8 mouse cellular contexts compared by ENCODE assay signal in the genomic region with DNA sequence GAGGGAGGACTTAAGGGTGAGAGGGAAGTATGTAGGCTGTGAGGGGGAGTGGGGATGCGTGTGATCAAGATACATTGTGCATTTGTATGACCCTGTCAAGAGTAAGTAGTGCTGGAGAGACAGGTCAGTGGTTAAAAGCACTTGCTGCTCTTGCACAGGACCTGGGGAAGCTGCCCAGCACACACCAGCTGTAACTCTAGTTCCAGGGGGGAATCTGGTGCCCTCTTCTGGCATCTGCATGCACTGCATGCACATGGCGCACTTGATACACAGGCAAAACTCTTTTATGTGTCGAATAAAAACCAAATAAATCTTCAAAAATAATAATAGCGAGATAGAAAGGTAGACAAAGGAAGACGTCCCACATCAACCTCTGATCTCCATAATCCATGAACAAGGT. TPM values are rescaled to one million over a fixed set of nuclear protein-coding genes. Genes with fewer than 3 reads are reported as not detected.
DNase-seq lines count a peak whose midpoint lies in the region; ATAC-seq and TF ChIP-seq lines count a peak whose summit lies in the region.

No protein-coding gene starts in this region.

- H3K4me1 ChIP-seq in heart, adult 2 months (ENCODE audit: control insufficient read depth, insufficient read depth, low read length), result no peaks in the 10 kb centered on the region
- peaks cover 7% of the 10 kb centered on the region; the same call in 1 of the 2 replicates for H3K4me1 ChIP-seq in heart, embryonic 12.5 days (replicated peaks)
- H3K4me1 ChIP-seq in lung, postnatal 0 days (ENCODE audit: insufficient read depth, low read depth, low read length), result no peaks in the 10 kb centered on the region

- TF ChIP-seq EP300 in heart, adult 2 months (IDR thresholded peaks at IDR 0.05; ENCODE audit: insufficient read depth, low read depth, low read length), result no peak
- TF ChIP-seq EP300 in lung, postnatal 0 days (IDR thresholded peaks at IDR 0.05), result no peak

- H3K79me2 ChIP-seq in heart, adult 2 months (replicated peaks; ENCODE audit: control insufficient read depth, insufficient read depth, low read length), result no peaks in the 10 kb centered on the region

- no peak for ATAC-seq in heart, embryonic 12.5 days (ENCODE audit: insufficient number of reproducible peaks, low FRiP score)
- ATAC-seq in lung, postnatal 0 days, result peak; percentile 54

- H3K9me3 ChIP-seq in heart, embryonic 12.5 days (replicated peaks), result no peaks in the 10 kb centered on the region
- H3K9me3 ChIP-seq in lung, postnatal 0 days (ENCODE audit: low read length), result no peaks in the 10 kb centered on the region

- no peaks in the 10 kb centered on the region for H3K36me3 ChIP-seq in heart, adult 2 months (ENCODE audit: control insufficient read depth, insufficient read depth, low read length)
- peaks cover 29% of the 10 kb centered on the region for H3K36me3 ChIP-seq in heart, embryonic 12.5 days
- no peaks in the 10 kb centered on the region for H3K36me3 ChIP-seq in lung, postnatal 0 days (ENCODE audit: insufficient read depth, low read length)

- TF ChIP-seq CTCF in heart, adult 2 months (IDR thresholded peaks at IDR 0.05), result peak; percentile 80
- peak; percentile 82 for TF ChIP-seq CTCF in lung, postnatal 0 days (IDR thresholded peaks at IDR 0.05)

- intact Hi-C loops in heart, adult 2 months (cut with DNase I), result no loop called here

- WGBS in heart, adult 2 months, result 68% methylated on average over 5 of the region's 5 CpGs
- 48% methylated on average over 5 of the region's 5 CpGs for WGBS in heart, embryonic 12.5 days
- WGBS in lung, postnatal 0 days, result 47% methylated on average over 5 of the region's 5 CpGs

- no peaks in the 10 kb centered on the region for H3K27me3 ChIP-seq in heart, adult 2 months (ENCODE audit: control insufficient read depth, insufficient read depth, low read length)
- H3K27me3 ChIP-seq in heart, embryonic 12.5 days (replicated peaks), result 0 out of 2 replicates have a peak, but pooled peaks cover 7% of the 10 kb centered on the region
- no peaks in the 10 kb centered on the region for H3K27me3 ChIP-seq in lung, postnatal 0 days (replicated peaks; ENCODE audit: insufficient read depth, low read length)

- no peak for TF ChIP-seq POLR2A in heart, adult 2 months (IDR thresholded peaks at IDR 0.05; ENCODE audit: insufficient read depth, low read depth, low read length)

- H3K9ac ChIP-seq in heart, adult 2 months (ENCODE audit: low read depth, low read length), result no peak overlapping the region
- no peak overlapping the region for H3K9ac ChIP-seq in heart, embryonic 12.5 days
- no peak overlapping the region for H3K9ac ChIP-seq in lung, postnatal 0 days (replicated peaks; ENCODE audit: low read depth)

- no peak overlapping the region for H3K27ac ChIP-seq in heart, adult 2 months
- H3K27ac ChIP-seq in heart, embryonic 12.5 days (ENCODE audit: poor library complexity, severe bottlenecking), result no peak overlapping the region
- no peak overlapping the region for H3K27ac ChIP-seq in lung, postnatal 0 days (ENCODE audit: low read length)

- H3K4me3 ChIP-seq in heart, adult 2 months, result no peak overlapping the region
- H3K4me3 ChIP-seq in heart, embryonic 12.5 days, result no peak overlapping the region
- no peak overlapping the region for H3K4me3 ChIP-seq in lung, postnatal 0 days (ENCODE audit: low read depth, low read length)

- DNase-seq in heart, adult 2 months, result peak; percentile 32 to 59
- DNase-seq in 3134 (ENCODE audit: extremely low read depth, insufficient read length, low spot score), result peak; percentile 55
- DNase-seq in adrenal gland, adult 18-20 months (ENCODE audit: low spot score in 2 of 2), result peak; percentile 67 to 72
- DNase-seq in embryo, embryonic 10.5 days (ENCODE audit: low spot score), result peak; percentile 81
- DNase-seq in induced T-regulatory cell, adult 2 months (ENCODE audit: low read depth), result peak; percentile 40
- peak; percentile 61 for DNase-seq in lung, postnatal 0 days (ENCODE audit: low spot score)
- DNase-seq in spleen, postnatal 14 days (ENCODE audit: low spot score in 2 of 2), result peak; percentile 23 to 55

- H3K4me2 ChIP-seq in heart, embryonic 12.5 days, result no peak overlapping the region
- H3K4me2 ChIP-seq in lung, postnatal 0 days (replicated peaks; ENCODE audit: low read depth, low read length), result no peak overlapping the region

RNA-seq across cellular contexts. Expression of gene Aar2, which starts 49.5 kb away (rescaled TPM):
- total RNA-seq in heart, adult 2 months (2021), result 10 to 100 TPM; 21.0 to 22.7 TPM
- 19.4 and 26.0 TPM in 2 replicates for polyA plus RNA-seq in heart, adult 2 months (2012; rRNA removed)
- polyA plus RNA-seq in heart, embryonic 12.5 days (2016; fragmentation: Nextera tagmentation; extraction: Ambion mirVana), result 22.8 and 25.2 TPM in 2 replicates
- total RNA-seq in adrenal gland, adult 18-20 months (2021), result 10 to 100 TPM; 34.8 to 34.9 TPM
- 21.8 and 23.7 TPM in 2 replicates for polyA plus RNA-seq in lung, postnatal 0 days (2015; fragmentation: Nextera tagmentation; extraction: Ambion mirVana)
